Mouse (Mus musculus): Measurements from ENCODE around the gene Leng9. TPM values are rescaled to one million over a fixed set of nuclear protein-coding genes. Genes with fewer than 3 reads are reported as not detected.
"Not testable (repeated sequence)": the region's sequence is repeated elsewhere in the genome, so short reads cannot be mapped to it uniquely, and the experiment has no call there.

The Leng9 gene
- 3.1 and 3.9 TPM in 2 replicates for polyA plus RNA-seq (2014; fragmentation: Nextera tagmentation; extraction: Ambion mirVana)

- WGBS = 1% methylated on average over 14 of the region's 14 CpGs
- ATAC-seq (peak; percentile 32), DNase-seq (ENCODE audit: low spot score) (no peak)
- peaks cover 34% of the 10 kb centered on the region for H3K36me3 ChIP-seq (ENCODE audit: control insufficient read depth, insufficient read depth, low read length)
- H3K9ac ChIP-seq (ENCODE audit: low read length) = peak within 1 kb of the TSS; percentile 84
- peak within 1 kb of the TSS; percentile 82 for H3K27ac ChIP-seq (ENCODE audit: low read depth, low read length)
- H3K9me3 ChIP-seq (replicated peaks; ENCODE audit: control insufficient read depth, low read length) = no peaks in the 10 kb centered on the region
- H3K4me2 ChIP-seq (ENCODE audit: low read length) = peak within 1 kb of the TSS; percentile 92
- peaks cover 10% of the 10 kb centered on the region; the same call in 1 of the 2 replicates for H3K4me1 ChIP-seq (ENCODE audit: control insufficient read depth, insufficient read depth, low read length)
- H3K4me3 ChIP-seq (ENCODE audit: low read depth, low read length) = peak within 1 kb of the TSS; percentile 70
- peaks cover 18% of the 10 kb centered on the region for H3K27me3 ChIP-seq (replicated peaks; ENCODE audit: control insufficient read depth, insufficient read depth, low read length)
These were observed at the start of gene Leng9 for GRCm38 (mm10) chr7:4150059-4150541. Gene Leng9, minus strand, starts transcription at chr7:4150374.

GRCm38 (mm10) chr7:4178438-4178837 lies 28.3 kb upstream of the Leng9 start:
- Histone ChIP-seq H3K9me3 (replicated peaks; ENCODE audit: control insufficient read depth, low read length) (no peaks in the 10 kb centered on the region), H3K9ac (ENCODE audit: low read length) (no peak overlapping the region), H3K4me1 (ENCODE audit: control insufficient read depth, insufficient read depth, low read length) (no peaks in the 10 kb centered on the region), H3K27ac (ENCODE audit: low read depth, low read length) (no peak overlapping the region), H3K27me3 (replicated peaks; ENCODE audit: control insufficient read depth, insufficient read depth, low read length) (no peaks in the 10 kb centered on the region), H3K36me3 (ENCODE audit: control insufficient read depth, insufficient read depth, low read length) (no peaks in the 10 kb centered on the region), H3K4me3 (ENCODE audit: low read depth, low read length) (no peak overlapping the region), H3K4me2 (ENCODE audit: low read length) (no peak overlapping the region)
- ATAC-seq (no peak), DNase-seq (ENCODE audit: low spot score) (no peak)
- WGBS = 46% methylated on average over 3 of the region's 3 CpGs

GRCm38 (mm10) chr7:4170193-4170938 lies 20.2 kb upstream of the Leng9 start:
- Histone ChIP-seq H3K4me3 (ENCODE audit: low read depth, low read length) (no peak overlapping the region), H3K4me2 (ENCODE audit: low read length) (no peak overlapping the region), H3K9ac (ENCODE audit: low read length) (no peak overlapping the region), H3K9me3 (replicated peaks; ENCODE audit: control insufficient read depth, low read length) (no peaks in the 10 kb centered on the region), H3K27me3 (replicated peaks; ENCODE audit: control insufficient read depth, insufficient read depth, low read length) (no peaks in the 10 kb centered on the region), H3K36me3 (ENCODE audit: control insufficient read depth, insufficient read depth, low read length) (no peaks in the 10 kb centered on the region), H3K4me1 (ENCODE audit: control insufficient read depth, insufficient read depth, low read length) (no peaks in the 10 kb centered on the region), H3K27ac (ENCODE audit: low read depth, low read length) (no peak overlapping the region)
- ATAC-seq (no peak), DNase-seq (ENCODE audit: low spot score) (no peak)
- 79% methylated on average over 6 of the region's 6 CpGs for WGBS

- no peaks in the 10 kb centered on the region for H3K4me1 ChIP-seq (ENCODE audit: control insufficient read depth, insufficient read depth, low read length)
- no peaks in the 10 kb centered on the region for H3K9me3 ChIP-seq (replicated peaks; ENCODE audit: control insufficient read depth, low read length)
- no peak overlapping the region for H3K4me2 ChIP-seq (ENCODE audit: low read length)
- no peak for DNase-seq (ENCODE audit: low spot score)
- H3K9ac ChIP-seq (ENCODE audit: low read length) = no peak overlapping the region
- H3K27me3 ChIP-seq (replicated peaks; ENCODE audit: control insufficient read depth, insufficient read depth, low read length) = no peaks in the 10 kb centered on the region
- H3K36me3 ChIP-seq (ENCODE audit: control insufficient read depth, insufficient read depth, low read length) = no peaks in the 10 kb centered on the region
- ATAC-seq = no peak
- no peak overlapping the region for H3K27ac ChIP-seq (ENCODE audit: low read depth, low read length)
- no peak overlapping the region for H3K4me3 ChIP-seq (ENCODE audit: low read depth, low read length)
These were observed 16.9 kb upstream of the Leng9 start for GRCm38 (mm10) chr7:4167098-4167497.

- Histone ChIP-seq H3K4me3 (ENCODE audit: low read depth, low read length) (no peak overlapping the region), H3K36me3 (ENCODE audit: control insufficient read depth, insufficient read depth, low read length) (no peaks in the 10 kb centered on the region), H3K4me1 (ENCODE audit: control insufficient read depth, insufficient read depth, low read length) (no peaks in the 10 kb centered on the region), H3K9ac (ENCODE audit: low read length) (no peak overlapping the region), H3K27ac (ENCODE audit: low read depth, low read length) (no peak overlapping the region), H3K9me3 (replicated peaks; ENCODE audit: control insufficient read depth, low read length) (no peaks in the 10 kb centered on the region), H3K4me2 (ENCODE audit: low read length) (no peak overlapping the region), H3K27me3 (replicated peaks; ENCODE audit: control insufficient read depth, insufficient read depth, low read length) (no peaks in the 10 kb centered on the region)
- ATAC-seq (no peak), DNase-seq (ENCODE audit: low spot score) (no peak)
- 31% methylated on average over 3 of the region's 3 CpGs for WGBS
These were observed 15.1 kb upstream of the Leng9 start for GRCm38 (mm10) chr7:4165286-4165685.

GRCm38 (mm10) chr7:4164090-4164910 lies 14.1 kb upstream of the Leng9 start, which contains the start of gene Cdc42ep5:
Gene Cdc42ep5, minus strand, starts transcription at chr7:4164860.
- DNase-seq (ENCODE audit: low spot score) (peak; percentile 29), ATAC-seq (peak; percentile 79)
- peak within 1 kb of the TSS; percentile 2; the same call in 1 of the 2 replicates for H3K9ac ChIP-seq (ENCODE audit: low read length)

GRCm38 (mm10) chr7:4163571-4164072 lies 13.4 kb upstream of the Leng9 start:
- peak overlapping the region; percentile 44 for H3K4me2 ChIP-seq (ENCODE audit: low read length)
- 5% methylated on average over 11 of the region's 11 CpGs for WGBS
- no peaks in the 10 kb centered on the region for H3K4me1 ChIP-seq (ENCODE audit: control insufficient read depth, insufficient read depth, low read length)
- no peak overlapping the region for H3K9ac ChIP-seq (ENCODE audit: low read length)
- no peaks in the 10 kb centered on the region for H3K36me3 ChIP-seq (ENCODE audit: control insufficient read depth, insufficient read depth, low read length)
- no peaks in the 10 kb centered on the region for H3K9me3 ChIP-seq (replicated peaks; ENCODE audit: control insufficient read depth, low read length)
- H3K27me3 ChIP-seq (replicated peaks; ENCODE audit: control insufficient read depth, insufficient read depth, low read length) = no peaks in the 10 kb centered on the region
- H3K4me3 ChIP-seq (ENCODE audit: low read depth, low read length) = no peak overlapping the region; the same call in 1 of the 2 replicates
- no peak overlapping the region for H3K27ac ChIP-seq (ENCODE audit: low read depth, low read length)
- no peak for DNase-seq (ENCODE audit: low spot score)
- 0 out of 2 replicates have a peak, but pooled peaks have one; percentile 40 for ATAC-seq

More at GRCm38 (mm10) chr7:4164090-4164910, 14.1 kb upstream of the Leng9 start, which contains the start of gene Cdc42ep5:
- no peaks in the 10 kb centered on the region for H3K4me1 ChIP-seq (ENCODE audit: control insufficient read depth, insufficient read depth, low read length)
- H3K4me3 ChIP-seq (ENCODE audit: low read depth, low read length) = peak within 1 kb of the TSS; percentile 16; the same call in 1 of the 2 replicates
- H3K27ac ChIP-seq (ENCODE audit: low read depth, low read length) = no peak within 1 kb of the TSS
- no peaks in the 10 kb centered on the region for H3K36me3 ChIP-seq (ENCODE audit: control insufficient read depth, insufficient read depth, low read length)
- H3K27me3 ChIP-seq (replicated peaks; ENCODE audit: control insufficient read depth, insufficient read depth, low read length) = no peaks in the 10 kb centered on the region
- WGBS = 2% methylated on average over 19 of the region's 20 CpGs
- no peaks in the 10 kb centered on the region for H3K9me3 ChIP-seq (replicated peaks; ENCODE audit: control insufficient read depth, low read length)
- peak within 1 kb of the TSS; percentile 44 for H3K4me2 ChIP-seq (ENCODE audit: low read length)

- not testable (repeated sequence) for ATAC-seq; DNase-seq (ENCODE audit: low spot score)
These were observed 11.4 kb upstream of the Leng9 start for GRCm38 (mm10) chr7:4161596-4161995.

More at GRCm38 (mm10) chr7:4161596-4161995, 11.4 kb upstream of the Leng9 start:
- H3K27ac ChIP-seq (ENCODE audit: low read depth, low read length); H3K4me2 ChIP-seq (ENCODE audit: low read length); H3K36me3 ChIP-seq (ENCODE audit: control insufficient read depth, insufficient read depth, low read length); H3K27me3 ChIP-seq (replicated peaks; ENCODE audit: control insufficient read depth, insufficient read depth, low read length); H3K9me3 ChIP-seq (replicated peaks; ENCODE audit: control insufficient read depth, low read length); H3K4me3 ChIP-seq (ENCODE audit: low read depth, low read length); H3K4me1 ChIP-seq (ENCODE audit: control insufficient read depth, insufficient read depth, low read length); H3K9ac ChIP-seq (ENCODE audit: low read length): not testable (repeated sequence)
- 90% methylated on average over 4 of the region's 4 CpGs for WGBS
